Mouse (Mus musculus): Measurements from ENCODE around the gene Tmem52b.

The Tmem52b gene

DNA sequence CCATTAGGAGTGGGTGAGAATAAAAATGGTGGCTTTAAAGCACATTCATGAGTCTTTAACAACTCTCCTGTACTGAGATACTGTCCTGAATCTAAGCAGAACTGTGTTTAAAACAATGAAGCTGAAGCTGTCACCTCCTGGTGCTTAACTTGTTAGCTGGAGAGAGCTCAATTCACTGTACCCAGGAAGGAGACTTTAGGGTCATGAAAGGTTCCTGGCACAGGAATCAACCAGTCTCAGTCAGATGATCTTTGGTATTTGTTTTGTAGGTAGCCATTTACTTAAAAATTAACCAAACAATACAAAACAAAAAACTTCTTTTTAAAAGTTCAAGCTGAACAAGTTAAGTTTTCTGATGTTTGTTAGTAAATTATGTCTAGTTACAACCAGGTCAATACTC, 17.9 kb downstream of the Tmem52b start:
- intact Hi-C loops (cut with DNase I), result no loop called here

- intact Hi-C loops (cut with DNase I), result no loop called here
Measured at GRCm38 (mm10) chr6:129532556-129532941, 20.2 kb downstream of the Tmem52b start.

DNA sequence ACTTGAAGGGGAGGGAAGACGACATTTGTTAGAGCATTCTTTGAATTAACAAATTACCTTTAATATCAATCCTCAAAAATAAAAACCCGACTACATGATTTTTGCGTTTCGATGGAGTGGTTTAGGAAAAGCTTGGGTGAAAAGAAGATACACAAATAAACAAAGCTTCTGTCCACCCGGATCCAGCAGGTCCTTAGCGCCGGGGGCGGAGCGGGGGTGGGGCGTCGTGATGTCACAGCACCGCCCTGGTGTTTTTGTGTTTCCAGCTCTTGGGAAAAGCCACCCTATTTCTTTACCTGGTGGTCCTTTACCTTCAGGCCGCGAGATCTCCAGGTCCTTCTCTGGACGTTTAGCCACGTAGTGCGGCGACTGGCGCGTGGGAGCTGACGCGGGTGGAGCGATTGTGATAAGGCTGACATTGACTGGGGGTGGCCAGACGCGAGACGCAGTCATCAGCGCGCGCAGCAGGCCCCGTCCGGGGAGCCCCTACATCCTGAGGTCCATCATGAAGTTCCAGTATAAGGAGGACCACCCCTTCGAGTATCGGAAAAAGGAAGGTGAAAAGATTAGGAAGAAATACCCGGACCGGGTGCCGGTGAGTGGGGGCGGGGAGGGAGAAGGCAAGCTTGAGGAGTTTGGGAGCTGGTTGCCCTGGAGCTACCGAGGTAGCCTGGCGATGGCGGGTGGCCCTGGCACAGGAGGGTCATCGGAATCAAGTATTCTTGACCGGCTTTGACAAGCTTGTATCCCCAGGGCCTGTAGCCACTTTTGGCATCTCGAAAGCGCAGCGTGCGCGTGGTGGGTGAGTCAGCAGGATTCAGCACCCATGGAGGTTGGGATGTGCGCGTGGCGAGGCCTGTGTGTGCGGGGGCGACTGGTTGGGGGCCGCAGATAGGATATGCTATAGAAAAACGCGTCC, 20.8 kb downstream of the Tmem52b start, which contains the start of gene Gabarapl1:
Gene Gabarapl1 (plus strand): TSS at position 219 of the 919 bp plus-strand sequence.
- intact Hi-C loops (cut with DNase I), result no loop called here

- intact Hi-C loops (cut with DNase I), result no loop called here
Measured at GRCm38 (mm10) chr6:129534057-129534456, 21.7 kb downstream of the Tmem52b start.

- intact Hi-C loops (cut with DNase I), result no loop called here
Measured at GRCm38 (mm10) chr6:129534627-129535190, 22.4 kb downstream of the Tmem52b start.

DNA sequence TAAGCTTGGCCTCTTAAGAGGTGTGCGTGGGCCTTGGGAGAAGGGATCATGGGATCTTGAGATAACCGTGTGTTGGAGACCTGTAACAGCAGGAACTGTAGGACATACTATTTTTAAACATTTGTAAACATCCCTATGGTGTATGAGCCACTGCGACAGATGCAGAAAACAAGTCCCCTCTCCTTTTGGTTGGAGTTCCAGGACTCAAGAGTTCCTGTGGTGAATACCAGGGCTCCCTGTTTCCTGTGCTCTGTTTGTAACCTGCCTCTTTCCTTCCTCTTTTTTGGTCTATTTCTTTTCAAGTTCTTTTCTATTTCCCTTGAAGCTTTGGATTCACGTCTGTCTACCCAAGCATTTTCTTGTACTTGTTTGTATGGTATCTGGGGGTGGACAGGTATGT, 23.4 kb downstream of the Tmem52b start:
- intact Hi-C loops (cut with DNase I), result no loop called here

- intact Hi-C loops (cut with DNase I), result no loop called here
Measured at GRCm38 (mm10) chr6:129538555-129538954, 26.2 kb downstream of the Tmem52b start.

DNA sequence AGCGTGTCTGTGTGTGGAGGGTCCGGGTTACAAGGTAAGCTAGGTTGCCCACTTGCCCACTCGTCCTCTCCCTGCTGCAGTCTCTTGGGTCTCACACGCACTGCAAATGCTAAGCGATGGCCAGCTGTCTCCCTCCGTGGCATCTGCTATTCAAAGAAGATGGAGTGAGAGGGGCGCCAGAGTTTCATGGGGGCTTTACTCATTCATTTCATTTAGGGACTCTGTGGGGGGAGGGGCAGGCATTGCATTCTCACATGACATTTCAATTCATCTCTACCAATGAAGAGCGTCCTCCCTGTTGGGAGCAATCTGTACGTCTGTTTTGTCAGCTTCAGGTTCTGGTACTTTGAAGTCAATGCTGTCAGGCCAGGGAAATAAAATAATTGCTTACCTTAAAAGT, 29.6 kb downstream of the Tmem52b start:
- intact Hi-C loops (cut with DNase I), result no loop called here

- intact Hi-C loops (cut with DNase I), result no loop called here
Measured at GRCm38 (mm10) chr6:129542540-129542939, 30.2 kb downstream of the Tmem52b start.

DNA sequence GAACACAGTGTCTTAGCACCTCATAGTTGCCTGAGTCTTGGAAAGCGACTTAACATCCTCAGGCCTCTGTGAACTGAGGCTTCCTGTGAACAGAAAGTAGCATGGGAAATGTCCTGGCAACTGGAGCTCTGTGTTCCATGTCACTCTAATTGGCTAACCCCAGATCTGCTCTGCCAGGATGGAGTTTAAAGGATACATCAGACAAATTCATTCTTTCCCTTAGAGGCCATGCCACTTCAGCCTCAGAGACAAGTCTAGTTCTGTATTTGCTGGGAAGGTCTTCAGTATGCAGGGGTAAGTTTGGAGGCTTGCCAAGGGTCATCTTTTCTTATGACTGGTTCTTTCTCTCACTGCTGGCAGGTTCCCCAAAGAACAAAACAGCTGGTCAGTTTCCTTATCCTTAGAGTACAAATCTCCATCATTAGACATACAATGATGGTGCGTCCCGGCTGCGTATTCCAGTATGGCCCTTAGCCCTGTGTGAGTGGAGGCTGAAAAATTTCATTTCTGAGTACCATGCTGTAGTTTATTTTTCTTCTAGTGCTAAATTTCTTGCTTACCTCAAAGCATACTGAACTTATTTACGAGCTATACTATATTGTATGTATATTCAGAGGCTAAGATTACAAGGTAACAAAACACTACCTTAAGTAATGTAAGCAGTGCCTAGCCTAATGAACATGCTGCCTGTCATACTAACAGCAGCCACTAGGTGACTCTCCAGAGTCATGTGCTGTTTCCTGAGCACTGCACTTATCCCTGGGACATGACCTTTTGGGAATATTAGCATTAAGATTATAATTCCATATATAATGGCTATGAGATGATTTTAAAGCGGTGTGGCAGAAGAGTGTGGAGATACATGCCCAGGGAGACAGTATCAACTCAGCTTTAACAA, 31.6 kb downstream of the Tmem52b start:
- intact Hi-C loops (cut with DNase I), result no loop called here

DNA sequence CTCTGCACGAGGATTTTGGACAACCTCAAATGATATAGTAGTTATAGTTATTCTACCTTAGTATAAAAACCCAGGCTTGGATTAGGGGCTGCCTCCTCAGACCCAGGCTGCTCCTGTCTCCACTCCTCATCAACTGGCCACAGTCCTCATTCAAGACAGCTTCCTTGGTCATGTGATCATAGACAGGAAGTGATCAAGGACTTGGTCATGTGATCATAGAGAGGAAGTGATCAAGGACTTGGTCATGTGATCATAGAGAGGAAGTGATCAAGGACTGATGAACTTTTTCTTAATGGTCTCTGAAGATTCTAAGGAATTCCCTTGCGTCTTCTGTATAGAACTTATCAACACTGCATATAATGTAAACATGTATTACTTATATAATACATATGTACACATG, 34.9 kb downstream of the Tmem52b start:
- intact Hi-C loops (cut with DNase I), result no loop called here

DNA sequence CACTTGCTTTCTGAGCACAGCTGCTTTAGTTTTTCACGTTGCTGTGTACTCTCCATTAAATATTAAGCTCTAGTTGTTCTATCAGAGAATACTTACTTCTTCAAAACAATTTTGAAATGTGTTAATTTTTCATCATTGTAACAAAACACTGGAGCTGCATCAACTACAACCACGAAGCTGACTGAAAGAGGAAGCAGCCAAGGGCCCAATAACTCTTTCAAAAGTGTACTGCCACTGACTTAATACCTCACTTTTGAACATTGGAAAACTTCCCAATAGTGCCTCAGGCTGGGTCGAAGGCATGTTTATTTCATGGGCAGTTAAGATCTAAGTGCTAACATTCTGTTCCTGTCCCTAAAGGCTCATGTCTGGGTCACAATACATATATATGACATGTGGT, 35.7 kb downstream of the Tmem52b start:
- intact Hi-C loops (cut with DNase I), result no loop called here

GRCm38 (mm10) chr6:129557298-129558023, 45.1 kb downstream of the Tmem52b start:
- intact Hi-C loops (cut with DNase I), result loop anchor here (2.0 kb wide), 2 partner anchors 39 to 163 kb away; no protein-coding TSS in a partner anchor

DNA sequence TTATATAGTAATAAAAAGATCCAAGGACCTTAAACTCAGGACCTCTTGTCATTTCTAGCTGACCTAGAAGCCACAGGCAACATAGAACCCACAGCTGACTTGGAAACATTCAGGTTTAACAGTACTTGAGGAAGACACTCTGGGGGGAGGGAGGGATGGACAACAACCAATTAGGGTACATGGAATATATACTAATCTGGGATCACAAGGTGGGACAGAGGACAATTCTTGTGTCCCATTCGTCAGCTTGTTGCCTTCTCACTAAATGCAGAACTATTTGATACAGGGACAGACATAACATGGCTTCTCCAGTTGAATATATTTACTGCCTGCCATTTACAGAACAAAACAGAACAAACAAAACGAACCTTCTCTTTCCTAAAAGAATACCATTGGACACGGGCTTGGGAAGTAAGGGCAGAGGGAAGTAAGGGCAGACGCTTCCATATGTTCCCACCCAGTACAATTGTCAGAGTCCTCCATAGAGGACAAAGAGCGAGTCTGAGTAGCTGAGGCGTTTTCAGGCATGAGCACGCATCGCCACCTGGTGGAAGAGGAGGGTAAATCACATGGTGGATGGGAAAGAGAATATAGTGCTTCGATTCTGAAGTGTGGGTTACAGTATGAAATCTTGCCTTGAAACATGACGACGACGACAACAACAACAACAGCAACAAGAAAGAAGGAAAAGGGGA, 46.7 kb downstream of the Tmem52b start:
- intact Hi-C loops (cut with DNase I), result loop anchor here (2.0 kb wide), 2 partner anchors 40 to 164 kb away; no protein-coding TSS in a partner anchor

DNA sequence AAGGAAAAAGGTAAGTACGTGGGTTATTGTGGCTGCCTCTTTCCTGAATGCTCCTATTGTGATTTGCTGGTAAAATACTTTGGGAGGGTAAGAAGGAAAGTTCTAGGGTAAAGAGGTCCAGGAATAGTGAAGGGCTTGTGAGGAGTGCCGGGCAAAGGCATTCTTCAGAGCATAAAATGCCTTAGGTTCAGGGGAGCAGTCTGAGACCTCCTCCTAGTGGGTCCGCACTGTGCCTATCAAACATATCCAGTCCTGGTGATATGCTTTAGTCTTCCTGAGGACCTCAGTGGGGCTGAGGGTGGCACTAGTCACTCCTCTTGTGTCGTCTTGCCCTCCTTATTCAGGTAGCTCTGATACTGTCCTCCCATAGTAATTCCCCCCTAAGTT, 47.3 kb downstream of the Tmem52b start:
- intact Hi-C loops (cut with DNase I), result loop anchor here (2.0 kb wide), 2 partner anchors 41 to 165 kb away; no protein-coding TSS in a partner anchor

GRCm38 (mm10) chr6:129565257-129565656, 52.9 kb downstream of the Tmem52b start:
- intact Hi-C loops (cut with DNase I), result no loop called here

All from adrenal gland (tissue).